Mouse (Mus musculus): ENCODE results near the gene Ppp3r1.

DNA sequence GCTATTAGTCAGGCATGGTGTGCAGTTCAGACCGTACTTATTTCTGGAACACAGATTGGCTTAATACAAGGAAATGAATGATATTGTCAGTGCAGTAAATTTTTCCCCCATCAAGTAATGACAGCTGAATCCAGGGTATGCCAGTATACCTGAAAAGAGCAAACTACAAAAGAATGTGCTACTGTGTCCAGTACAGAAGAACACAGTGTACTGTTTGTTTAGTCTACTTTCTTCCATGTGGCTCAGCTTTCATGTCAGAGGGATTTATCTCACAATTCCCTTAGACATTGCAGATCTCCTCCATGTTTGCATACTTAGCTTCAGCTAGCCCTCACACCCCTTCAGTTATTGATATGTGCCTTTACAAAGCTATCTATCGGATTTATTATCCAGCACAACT, 10.2 kb downstream of the Ppp3r1 start:
- TF ChIP-seq POLR2A (IDR thresholded peaks at IDR 0.05; ENCODE audit: insufficient read depth, low read depth, low read length) (no peak), CTCF (IDR thresholded peaks at IDR 0.05) (no peak), EP300 (IDR thresholded peaks at IDR 0.05; ENCODE audit: insufficient read depth, low read depth, low read length) (no peak)

All from heart, adult 2 months (tissue).